Mouse (Mus musculus) lung, adult 2 months (tissue): Measurements from ENCODE around the gene Selp.

Experiments used
- CTCF ChIP-seq: fragments of 200-500 bp; IDR thresholded peaks from 2 replicates; pipeline ENCODE4 v1.5.1; 2011; ENCODE audit warnings: mild to moderate bottlenecking, low read length, control low read depth; ENCODE audit not compliant: insufficient read depth
- POLR2A ChIP-seq: fragments of 200-500 bp; IDR thresholded peaks from 2 replicates; pipeline ENCODE4 v1.6.1; 2011; ENCODE audit warnings: low read depth, mild to moderate bottlenecking, control low read depth, low read length, borderline replicate concordance; ENCODE audit errors: extremely low read depth

DNA sequence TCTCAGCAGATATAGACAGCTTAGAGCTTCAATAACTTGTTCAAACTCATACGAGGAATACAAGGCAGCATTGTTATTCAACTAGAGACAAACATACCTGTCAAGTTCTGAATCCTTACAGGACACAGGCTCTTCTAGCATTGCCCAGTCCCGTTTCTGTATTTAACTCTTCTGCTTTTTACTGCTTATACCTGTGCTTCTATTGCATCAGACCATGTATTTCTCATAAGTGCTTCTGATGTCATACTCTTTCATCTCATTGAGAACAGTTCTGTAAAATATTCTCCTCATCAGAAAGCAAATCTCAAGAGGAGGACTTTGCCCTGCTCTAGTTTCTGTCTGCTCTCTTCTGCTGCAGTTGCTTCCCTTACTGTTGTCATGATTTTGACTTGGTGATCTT lies 17.2 kb upstream of the Selp start:
- TF ChIP-seq POLR2A (no peak), CTCF (no peak)
